Mouse (Mus musculus) kidney, embryonic 16.5 days (tissue): ENCODE data around the gene Nid2. TPM values are rescaled to one million over a fixed set of nuclear protein-coding genes. Genes with fewer than 3 reads are reported as not detected.

Experiments used
- polyA plus RNA-seq: library from polyadenylated mRNA; unstranded; fragments of >200 nt; fragmentation: Nextera tagmentation; extraction: Ambion mirVana; gene quantifications from 2 replicates; pipeline ENCODE4 v1.2.1, GENCODE M21; 2015

Nid2 gene
- polyA plus RNA-seq, 1 experiment from 2014 or later, result 147 TPM

Other genes with a start within 250 kb of the Nid2 start
- gene Gm2244, start 201.3 kb upstream of the Nid2 start, polyA plus RNA-seq, result not detected in 2 replicates
- gene Gm2237, start 166.1 kb upstream of the Nid2 start, polyA plus RNA-seq, result 1.4 and 1.7 TPM in 2 replicates
- gene Gm5458, start 148.7 kb upstream of the Nid2 start, polyA plus RNA-seq, result not detected in 2 replicates
- gene Rtraf, start 72.6 kb downstream of the Nid2 start, polyA plus RNA-seq, result 193 and 195 TPM in 2 replicates
- gene Gng2, start 226.4 kb downstream of the Nid2 start, polyA plus RNA-seq, result 52.5 and 53.5 TPM in 2 replicates